Mouse (Mus musculus): ENCODE data around the gene Sorl1.

- TF ChIP-seq CTCF (IDR thresholded peaks at IDR 0.05; ENCODE audit: low read depth) = no peak
- no peak for TF ChIP-seq EP300 (IDR thresholded peaks at IDR 0.05; ENCODE audit: low read depth)
Measured at GRCm38 (mm10) chr9:42028807-42029206, 95.3 kb downstream of the Sorl1 start.
